In genomic region chr10:108579396-108579795, GRCm38 (mm10) we compare ENCODE assay signal across 28 mouse cellular contexts.
DNase-seq lines count a peak whose midpoint lies in the region; TF ChIP-seq lines count a peak whose summit lies in the region.
"Had no signal": no experiment of that assay in that cellular context is flagged by ENCODE, and none has a peak within 500 bp of the region (broad histone marks: within the 10 kb centered on the region; RNA-seq: fewer than 3 reads in every experiment).

No protein-coding gene starts in this region.

- intact Hi-C loops in left cerebral cortex, postnatal 4 days (cut with DNase I): no loop called here
- intact Hi-C loops in left cerebral cortex, postnatal 14 days (cut with DNase I): no loop called here

- H3K4me3 ChIP-seq in cerebellum, adult 2 months (replicated peaks; ENCODE audit: insufficient read depth, low read depth, low read length): no peak overlapping the region
- H3K4me3 ChIP-seq: embryonic facial prominence, embryonic 10.5 days; embryonic facial prominence, embryonic 15.5 days; forebrain, embryonic 12.5 days; heart, embryonic 15.5 days; hindbrain, embryonic 12.5 days; intestine, embryonic 15.5 days; limb, embryonic 13.5 days; liver, embryonic 15.5 days; myocyte; neural tube, embryonic 12.5 days had no signal

- no peak for TF ChIP-seq POLR2A in cerebellum, adult 2 months (IDR thresholded peaks at IDR 0.05; ENCODE audit: borderline replicate concordance, insufficient read depth, low read length)

- peaks cover 5% of the 10 kb centered on the region; the same call in 1 of the 2 replicates for H3K4me1 ChIP-seq in cerebellum, adult 2 months (ENCODE audit: control insufficient read depth, insufficient read depth, low read length)
- H3K4me1 ChIP-seq: heart, embryonic 15.5 days; intestine, embryonic 15.5 days; limb, embryonic 13.5 days had no signal

- no peak for TF ChIP-seq CTCF in cerebellum, adult 2 months (IDR thresholded peaks at IDR 0.05; ENCODE audit: borderline replicate concordance, insufficient read depth, low read depth, low read length)

- H3K27me3 ChIP-seq in cerebellum, adult 2 months (ENCODE audit: control insufficient read depth, insufficient read depth, low read length): no peaks in the 10 kb centered on the region
- H3K27me3 ChIP-seq: embryonic facial prominence, embryonic 15.5 days; forebrain, embryonic 12.5 days; heart, embryonic 15.5 days; hindbrain, embryonic 12.5 days; intestine, embryonic 15.5 days; limb, embryonic 13.5 days; liver, embryonic 15.5 days; neural tube, embryonic 12.5 days had no signal

- peak; percentile 55 for DNase-seq in cerebellum, adult 18-20 months
- no peak for DNase-seq in cerebellum, adult 8-10 months
- peak; percentile 56 for DNase-seq in left cerebral cortex, postnatal 4 days
- no peak for DNase-seq in left cerebral cortex, postnatal 14 days (ENCODE audit: low spot score in 2 of 2)
- DNase-seq in cerebellum, adult 2 months: peak; percentile 50 to 66
- DNase-seq in cerebellum, postnatal 14 days: peak; percentile 74 to 79
- DNase-seq in thymus, postnatal 14 days: no peak
- no peak for DNase-seq in urinary bladder, postnatal 25 days (ENCODE audit: low spot score)
- DNase-seq: adrenal gland, postnatal 14 days; forebrain, postnatal 0 days; heart, postnatal 36 days; kidney, adult 2 months; kidney, postnatal 36 days; layer of hippocampus, postnatal 36 days; lung, embryonic 14.5 days; lung, postnatal 36 days; thymus, adult 2 months had no signal

- WGBS in cerebellum, adult 2 months: 54% methylated on average over 4 of the region's 4 CpGs

- no peak overlapping the region for H3K27ac ChIP-seq in cerebellum, adult 2 months (ENCODE audit: insufficient read depth, low read length)
- H3K27ac ChIP-seq: embryonic facial prominence, embryonic 10.5 days; embryonic facial prominence, embryonic 15.5 days; forebrain, embryonic 12.5 days; heart, embryonic 15.5 days; hindbrain, embryonic 12.5 days; hindbrain, postnatal 0 days; intestine, embryonic 15.5 days; limb, embryonic 13.5 days; liver, embryonic 15.5 days; neural tube, embryonic 12.5 days had no signal

Comparison
In these comparisons a context has a peak if more than half of its experiments do, and no peak if none do; other contexts are left out.
1. DNase-seq: peak in cerebellum, adult 18-20 months (2 of 2), left cerebral cortex, postnatal 4 days (single experiment), cerebellum, adult 2 months (2 of 2) and cerebellum, postnatal 14 days (2 of 2); none in cerebellum, adult 8-10 months (single experiment), left cerebral cortex, postnatal 14 days (0 of 2), thymus, postnatal 14 days (single experiment) and urinary bladder, postnatal 25 days (single experiment).